Mouse (Mus musculus) CH12.LX (cell line): ENCODE measurements around the gene Hira.

Experiments
- CTCF ChIP-seq, 2 experiments: IDR thresholded peaks in 1 of 2; conservative IDR thresholded peaks in 1 of 2; 2 replicates each; pipeline ENCODE4 v1.5.1; 2011 to 2012; ENCODE audit warnings: low read depth in 2 of 2, low read length in 2 of 2, improper control_type of control experiment in 1 of 2, inconsistent platforms in 1 of 2, mild to moderate bottlenecking in 1 of 2, moderate library complexity in 1 of 2
- MAX ChIP-seq: IDR thresholded peaks from 2 replicates; pipeline ENCODE4 v1.6.1; 2011; ENCODE audit warnings: low read length, improper control_type of control experiment
- MEF2A ChIP-seq: IDR thresholded peaks from 2 replicates; pipeline ENCODE4 v1.6.1; 2014; ENCODE audit warnings: low read depth, mild to moderate bottlenecking, inconsistent platforms, low read length, improper control_type of control experiment, borderline replicate concordance
- POLR2A ChIP-seq: IDR thresholded peaks from 2 replicates; pipeline ENCODE4 v1.6.1; 2011; ENCODE audit warnings: low read depth, mild to moderate bottlenecking, improper control_type of control experiment, low read length
- ZNF384 ChIP-seq: IDR thresholded peaks from 2 replicates; pipeline ENCODE4 v1.6.1; 2012; ENCODE audit warnings: low read depth, low read length, improper control_type of control experiment, inconsistent platforms

DNA sequence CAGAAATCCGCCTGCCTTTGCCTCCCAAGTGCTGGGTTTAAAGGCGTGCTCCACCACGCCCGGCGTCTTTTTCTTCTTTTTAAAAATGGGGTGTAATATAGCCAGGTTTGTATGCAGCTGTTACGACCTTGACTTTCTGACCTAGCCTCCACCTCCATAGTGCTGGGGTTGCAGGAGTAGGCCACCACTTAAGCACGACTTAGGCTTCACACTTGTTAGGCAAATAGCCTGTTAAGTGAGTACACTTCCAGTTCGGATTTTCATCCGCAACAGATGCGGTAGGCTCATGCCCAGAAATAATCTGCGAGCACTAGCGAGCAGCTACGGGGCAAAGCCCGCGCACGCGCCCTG lies 771 bp upstream of the Hira start:
- TF ChIP-seq MAX (no peak), ZNF384 (no peak), CTCF (conservative IDR thresholded peaks at IDR 0.05 in 1 of 2, IDR thresholded peaks at IDR 0.05 in 1 of 2; ENCODE audit: low read depth in 2 of 2, low read length in 2 of 2) (no peak), POLR2A (no peak), MEF2A (no peak)
